8 mouse cellular contexts compared by ENCODE assay signal in the genomic region with DNA sequence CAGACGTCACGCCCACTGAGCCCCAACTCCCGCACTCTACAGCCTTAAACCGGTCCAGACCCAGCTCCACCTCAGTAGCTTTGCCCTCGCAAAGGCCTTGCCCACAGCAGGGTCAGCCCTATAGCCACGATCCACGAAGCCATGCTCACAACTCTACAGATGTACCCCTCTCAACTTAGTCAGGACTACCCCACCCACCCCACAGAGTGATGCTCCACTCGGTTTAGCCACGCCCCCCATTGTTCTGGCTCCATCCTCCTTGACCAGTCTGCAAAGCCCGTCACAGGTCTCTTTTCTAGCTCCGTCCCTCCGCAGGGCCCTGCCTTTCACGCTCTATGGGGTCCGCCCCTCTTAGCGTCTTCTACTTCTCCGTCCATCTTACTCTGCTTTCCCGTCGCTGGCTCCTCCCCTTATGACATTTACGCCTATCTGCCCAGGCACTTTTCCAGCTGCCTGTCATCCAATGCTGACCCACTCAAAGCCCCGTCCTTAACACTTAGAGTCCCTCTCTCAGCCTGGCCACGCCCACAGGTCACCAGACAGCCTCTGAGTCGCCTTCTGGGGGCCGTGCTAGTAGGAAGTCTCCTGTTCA. TPM values are rescaled to one million over a fixed set of nuclear protein-coding genes. Genes with fewer than 3 reads are reported as not detected.
DNase-seq lines count a peak whose midpoint lies in the region; ATAC-seq and TF ChIP-seq lines count a peak whose summit lies in the region.

No protein-coding gene starts in this region.

- peak; percentile 30; the same call in 1 of the 2 replicates for ATAC-seq in embryonic facial prominence, embryonic 14.5 days (ENCODE audit: low read depth)
- peak; percentile 57 for ATAC-seq in intestine, embryonic 15.5 days
- ATAC-seq in neural tube, embryonic 13.5 days (ENCODE audit: low read depth) = peak; percentile 54
- ATAC-seq in inflammation-experienced regulatory T-cells, adult 6 months = no peak

- H3K27me3 ChIP-seq in embryonic facial prominence, embryonic 14.5 days (replicated peaks; ENCODE audit: control insufficient read depth, insufficient read depth, low read length) = peaks cover 100% of the 10 kb centered on the region
- H3K27me3 ChIP-seq in intestine, embryonic 15.5 days (replicated peaks) = peaks cover 99% of the 10 kb centered on the region
- H3K27me3 ChIP-seq in neural tube, embryonic 13.5 days = peaks cover 100% of the 10 kb centered on the region

- intact Hi-C loops in left cerebral cortex, adult 2 months (cut with DNase I) = no loop called here

- H3K4me1 ChIP-seq in embryonic facial prominence, embryonic 14.5 days (ENCODE audit: control insufficient read depth, insufficient read depth, low read length) = peaks cover 8% of the 10 kb centered on the region
- peaks cover 24% of the 10 kb centered on the region for H3K4me1 ChIP-seq in intestine, embryonic 15.5 days (replicated peaks)
- peaks cover 19% of the 10 kb centered on the region for H3K4me1 ChIP-seq in neural tube, embryonic 13.5 days (replicated peaks)

- 1% methylated on average over 20 of the region's 23 CpGs for WGBS in embryonic facial prominence, embryonic 14.5 days
- 4% methylated on average over 23 of the region's 23 CpGs for WGBS in intestine, embryonic 15.5 days
- WGBS in neural tube, embryonic 13.5 days = 3% methylated on average over 23 of the region's 23 CpGs

- H3K9me3 ChIP-seq in embryonic facial prominence, embryonic 14.5 days (ENCODE audit: control insufficient read depth, low read length) = no peaks in the 10 kb centered on the region
- H3K9me3 ChIP-seq in intestine, embryonic 15.5 days = no peaks in the 10 kb centered on the region
- H3K9me3 ChIP-seq in neural tube, embryonic 13.5 days = no peaks in the 10 kb centered on the region

- no peaks in the 10 kb centered on the region for H3K36me3 ChIP-seq in embryonic facial prominence, embryonic 14.5 days (ENCODE audit: control insufficient read depth, insufficient read depth, low read length)
- H3K36me3 ChIP-seq in intestine, embryonic 15.5 days = no peaks in the 10 kb centered on the region
- H3K36me3 ChIP-seq in neural tube, embryonic 13.5 days = no peaks in the 10 kb centered on the region

- H3K27ac ChIP-seq in embryonic facial prominence, embryonic 14.5 days (replicated peaks; ENCODE audit: low read depth, low read length) = no peak overlapping the region
- H3K27ac ChIP-seq in intestine, embryonic 15.5 days = no peak overlapping the region
- H3K27ac ChIP-seq in neural tube, embryonic 13.5 days (replicated peaks) = no peak overlapping the region
- no peak overlapping the region for H3K27ac ChIP-seq in left cerebral cortex, adult 2 months

- H3K4me2 ChIP-seq in embryonic facial prominence, embryonic 14.5 days (ENCODE audit: low read depth, low read length) = peak overlapping the region; percentile 48
- H3K4me2 ChIP-seq in intestine, embryonic 15.5 days (replicated peaks) = peak overlapping the region; percentile 58
- peak overlapping the region; percentile 58 for H3K4me2 ChIP-seq in neural tube, embryonic 13.5 days

- H3K9ac ChIP-seq in embryonic facial prominence, embryonic 14.5 days (ENCODE audit: low read depth, low read length) = no peak overlapping the region
- no peak overlapping the region for H3K9ac ChIP-seq in intestine, embryonic 15.5 days
- H3K9ac ChIP-seq in neural tube, embryonic 13.5 days = peak overlapping the region; percentile 67

- H3K4me3 ChIP-seq in embryonic facial prominence, embryonic 14.5 days (ENCODE audit: low read depth, low read length) = peak overlapping the region; percentile 26
- peak overlapping the region; percentile 28 for H3K4me3 ChIP-seq in intestine, embryonic 15.5 days (replicated peaks)
- peak overlapping the region; percentile 39 for H3K4me3 ChIP-seq in neural tube, embryonic 13.5 days
- H3K4me3 ChIP-seq in left cerebral cortex, adult 2 months = no peak overlapping the region

- TF ChIP-seq CTCF in left cerebral cortex, adult 2 months (IDR thresholded peaks at IDR 0.05) = no peak

- peak; percentile 50 for DNase-seq in kidney, postnatal 10 days
- DNase-seq in kidney, adult 8-10 months = no peak
- DNase-seq in embryonic facial prominence, embryonic 14.5 days (ENCODE audit: low spot score) = peak; percentile 32
- DNase-seq in frontal cortex, postnatal 10 days (ENCODE audit: low spot score in 2 of 2) = no peak
- no peak for DNase-seq in left cerebral cortex, adult 2 months (ENCODE audit: extremely low spot score in 1 of 2, low spot score in 2 of 2)

RNA-seq across cellular contexts. Expression of a gene that starts 2.8 kb away (rescaled TPM):
- polyA plus RNA-seq in embryonic facial prominence, embryonic 14.5 days (2014; fragmentation: Nextera tagmentation; extraction: Ambion mirVana) = 1.0 TPM in 1 of 2 replicates, not detected in the other
- polyA plus RNA-seq in intestine, embryonic 15.5 days (2015; fragmentation: Nextera tagmentation; extraction: Ambion mirVana) = 1.2 and 1.9 TPM in 2 replicates
- 0.46 and 1.0 TPM in 2 replicates for polyA plus RNA-seq in neural tube, embryonic 13.5 days (2015; fragmentation: Nextera tagmentation; extraction: Ambion mirVana)
- polyA plus RNA-seq in inflammation-experienced regulatory T-cells, adult 6 months (2017; shearing (Covaris generic)) = 10 to 100 TPM; 11.7 to 25.4 (median 22.8) TPM
- total RNA-seq in left cerebral cortex, adult 2 months (2021) = 1 to 10 TPM; 1.2 to 4.7 TPM

RNA-seq across cellular contexts. Expression of a gene that starts 10.1 kb away (rescaled TPM):
- 4.8 and 5.2 TPM in 2 replicates for polyA plus RNA-seq in embryonic facial prominence, embryonic 14.5 days (2014; fragmentation: Nextera tagmentation; extraction: Ambion mirVana)
- 9.0 and 9.2 TPM in 2 replicates for polyA plus RNA-seq in intestine, embryonic 15.5 days (2015; fragmentation: Nextera tagmentation; extraction: Ambion mirVana)
- polyA plus RNA-seq in neural tube, embryonic 13.5 days (2015; fragmentation: Nextera tagmentation; extraction: Ambion mirVana) = 3.9 and 4.0 TPM in 2 replicates
- polyA plus RNA-seq in inflammation-experienced regulatory T-cells, adult 6 months (2017; shearing (Covaris generic)) = 10 to 100 TPM; 18.9 to 30.3 (median 22.5) TPM
- 1 to 10 TPM; 5.5 to 5.8 TPM for total RNA-seq in left cerebral cortex, adult 2 months (2021)

RNA-seq across cellular contexts. Expression of a gene that starts 14.7 kb away (rescaled TPM):
- 1.1 and 1.4 TPM in 2 replicates for polyA plus RNA-seq in embryonic facial prominence, embryonic 14.5 days (2014; fragmentation: Nextera tagmentation; extraction: Ambion mirVana)
- 1.3 and 1.5 TPM in 2 replicates for polyA plus RNA-seq in intestine, embryonic 15.5 days (2015; fragmentation: Nextera tagmentation; extraction: Ambion mirVana)
- 16.6 and 17.7 TPM in 2 replicates for polyA plus RNA-seq in neural tube, embryonic 13.5 days (2015; fragmentation: Nextera tagmentation; extraction: Ambion mirVana)
- under 1 TPM; 0.42 to 0.67 (median 0.54) TPM for polyA plus RNA-seq in inflammation-experienced regulatory T-cells, adult 6 months (2017; shearing (Covaris generic))
- total RNA-seq in left cerebral cortex, adult 2 months (2021) = 100 to 1,000 TPM; 313 to 351 TPM

RNA-seq across cellular contexts. Expression of a gene that starts 15.3 kb away (rescaled TPM):
- 0.84 and 0.87 TPM in 2 replicates for polyA plus RNA-seq in embryonic facial prominence, embryonic 14.5 days (2014; fragmentation: Nextera tagmentation; extraction: Ambion mirVana)
- 16.0 and 17.0 TPM in 2 replicates for polyA plus RNA-seq in intestine, embryonic 15.5 days (2015; fragmentation: Nextera tagmentation; extraction: Ambion mirVana)
- 0.42 and 0.59 TPM in 2 replicates for polyA plus RNA-seq in neural tube, embryonic 13.5 days (2015; fragmentation: Nextera tagmentation; extraction: Ambion mirVana)
- polyA plus RNA-seq in inflammation-experienced regulatory T-cells, adult 6 months (2017; shearing (Covaris generic)) = 1 to 10 TPM; 2.8 to 5.6 (median 4.3) TPM
- total RNA-seq in left cerebral cortex, adult 2 months (2021) = under 1 TPM; 0.68 to 0.79 TPM

RNA-seq across cellular contexts. Expression of a gene that starts 39.3 kb away (rescaled TPM):
- polyA plus RNA-seq in embryonic facial prominence, embryonic 14.5 days (2014; fragmentation: Nextera tagmentation; extraction: Ambion mirVana) = 2.6 and 2.7 TPM in 2 replicates
- 5.3 and 7.1 TPM in 2 replicates for polyA plus RNA-seq in intestine, embryonic 15.5 days (2015; fragmentation: Nextera tagmentation; extraction: Ambion mirVana)
- polyA plus RNA-seq in neural tube, embryonic 13.5 days (2015; fragmentation: Nextera tagmentation; extraction: Ambion mirVana) = 54.2 and 55.0 TPM in 2 replicates
- polyA plus RNA-seq in inflammation-experienced regulatory T-cells, adult 6 months (2017; shearing (Covaris generic)) = 10 to 100 TPM; 37.6 to 66.4 (median 54.3) TPM
- 100 to 1,000 TPM; 184 TPM for total RNA-seq in left cerebral cortex, adult 2 months (2021)

Comparison
In these comparisons a context has a peak if more than half of its experiments do, and no peak if none do; other contexts are left out.
1. DNase-seq: peak in kidney, postnatal 10 days (single experiment) and embryonic facial prominence, embryonic 14.5 days (single experiment); none in kidney, adult 8-10 months (0 of 2), frontal cortex, postnatal 10 days (0 of 2) and left cerebral cortex, adult 2 months (0 of 2).
2. Peak in every context shown above with its lines, with median percentiles within 50 percentile points of each other: H3K4me2 ChIP-seq.